Mouse (Mus musculus): ENCODE measurements around the gene Fam206a. TPM values are rescaled to one million over a fixed set of nuclear protein-coding genes. Genes with fewer than 3 reads are reported as not detected.

Gene Fam206a
- polyA plus RNA-seq (2012): 7.5 and 8.4 TPM in 2 replicates

- no peak for TF ChIP-seq GATA1 (IDR thresholded peaks at IDR 0.05; ENCODE audit: low read length)
Observed at GRCm38 (mm10) chr4:56801907-56802668, at the start of gene Fam206a, which contains the start of gene Elp1. Gene Fam206a (plus strand): TSS chr4:56802345. Gene Elp1 (minus strand): TSS chr4:56802331.

DNA sequence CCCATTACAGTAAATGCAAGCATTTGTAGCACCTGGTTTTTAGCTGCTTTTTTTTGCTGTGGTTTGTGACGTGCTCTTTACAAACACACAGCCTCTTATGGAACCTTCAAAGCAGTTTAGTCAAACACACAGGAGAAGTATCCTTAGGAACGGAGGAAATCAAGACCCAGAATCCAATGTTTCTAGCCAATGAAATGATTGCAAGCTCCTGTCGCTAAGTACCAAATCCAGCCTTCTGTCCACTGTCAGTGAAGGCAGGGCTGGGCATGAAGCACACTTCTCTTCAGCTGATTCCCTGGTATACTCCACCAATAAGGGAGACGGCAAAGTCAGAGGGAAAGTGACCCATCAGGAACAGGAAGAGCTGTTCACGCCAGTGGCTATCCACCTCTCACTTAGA is 46.1 kb upstream of the Fam206a start:
- TF ChIP-seq GATA1 (IDR thresholded peaks at IDR 0.05; ENCODE audit: low read length): no peak

DNA sequence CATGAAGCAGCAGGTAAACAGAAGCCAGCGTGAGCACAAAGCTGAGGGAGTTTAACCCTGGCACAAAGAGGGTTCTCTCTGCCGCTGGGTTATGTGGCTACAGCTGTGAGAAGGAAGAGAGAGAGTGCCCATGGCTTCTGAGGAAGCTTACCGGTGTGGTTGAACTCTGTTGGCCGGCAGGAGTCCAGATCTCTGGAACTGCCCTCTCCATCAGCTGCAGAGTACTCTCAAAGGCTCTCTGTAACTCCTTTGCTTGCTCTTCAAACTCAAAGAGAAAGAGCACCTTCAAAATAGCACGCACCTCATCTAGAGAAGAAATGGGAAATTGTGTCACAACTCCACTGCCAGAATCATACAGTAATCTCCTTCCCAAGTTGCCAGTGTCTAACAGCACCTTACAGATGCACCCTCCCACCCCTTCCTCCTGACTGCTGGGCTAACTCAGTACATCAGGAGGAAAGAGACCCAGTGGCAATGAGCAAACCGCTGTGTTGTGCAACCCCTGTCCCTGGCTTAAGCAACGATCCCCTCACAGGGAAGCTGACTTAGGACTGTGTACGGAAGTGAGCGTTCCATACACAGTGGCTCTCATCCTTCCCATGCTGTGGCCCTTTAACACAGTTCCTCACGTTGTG is 45.1 kb upstream of the Fam206a start:
- TF ChIP-seq GATA1 (IDR thresholded peaks at IDR 0.05; ENCODE audit: low read length): no peak

GRCm38 (mm10) chr4:56757693-56758092 is 44.5 kb upstream of the Fam206a start:
- TF ChIP-seq GATA1 (IDR thresholded peaks at IDR 0.05; ENCODE audit: low read length): no peak

- no peak for TF ChIP-seq GATA1 (IDR thresholded peaks at IDR 0.05; ENCODE audit: low read length)
Observed at GRCm38 (mm10) chr4:56767861-56768284, 34.3 kb upstream of the Fam206a start.

DNA sequence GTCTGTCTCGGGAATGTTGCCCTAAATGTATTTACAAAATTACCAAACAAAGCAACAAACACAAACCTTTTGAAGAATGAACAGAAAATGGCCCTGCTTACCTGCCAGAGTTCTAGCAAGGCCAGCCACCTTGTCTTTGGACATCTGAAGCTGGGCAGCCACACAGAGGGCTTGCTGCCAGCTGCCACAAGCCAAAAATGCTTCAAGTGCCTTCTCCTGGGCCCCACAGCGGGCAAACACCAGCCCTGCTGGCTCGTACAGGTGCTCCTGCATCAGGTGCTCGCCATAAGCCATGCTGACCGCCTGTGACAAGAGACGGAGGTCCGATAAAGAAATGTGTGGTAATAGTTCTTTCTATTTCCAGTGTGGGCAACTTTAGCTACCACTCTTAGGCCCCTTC is 33.2 kb upstream of the Fam206a start:
- TF ChIP-seq GATA1 (IDR thresholded peaks at IDR 0.05; ENCODE audit: low read length): no peak

DNA sequence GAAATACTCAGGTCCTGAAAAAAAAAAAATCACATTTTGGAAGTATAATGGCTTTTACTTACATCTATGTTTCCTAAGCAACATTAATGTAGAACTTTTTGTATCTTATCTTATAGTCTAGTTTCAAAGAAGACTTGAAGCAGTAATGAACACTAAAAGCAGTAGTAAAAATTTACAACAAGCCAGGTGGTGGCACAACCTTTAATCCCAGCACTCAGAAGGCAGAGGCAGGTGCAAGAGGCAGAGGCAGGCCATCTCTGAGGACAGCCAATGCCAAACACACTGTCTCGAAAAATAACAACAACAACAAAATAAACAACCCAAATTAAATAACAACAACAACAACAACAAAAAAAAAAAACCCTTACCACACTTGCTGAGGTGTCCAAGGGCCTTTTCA is 31.1 kb upstream of the Fam206a start:
- no peak for TF ChIP-seq GATA1 (IDR thresholded peaks at IDR 0.05; ENCODE audit: low read length)

DNA sequence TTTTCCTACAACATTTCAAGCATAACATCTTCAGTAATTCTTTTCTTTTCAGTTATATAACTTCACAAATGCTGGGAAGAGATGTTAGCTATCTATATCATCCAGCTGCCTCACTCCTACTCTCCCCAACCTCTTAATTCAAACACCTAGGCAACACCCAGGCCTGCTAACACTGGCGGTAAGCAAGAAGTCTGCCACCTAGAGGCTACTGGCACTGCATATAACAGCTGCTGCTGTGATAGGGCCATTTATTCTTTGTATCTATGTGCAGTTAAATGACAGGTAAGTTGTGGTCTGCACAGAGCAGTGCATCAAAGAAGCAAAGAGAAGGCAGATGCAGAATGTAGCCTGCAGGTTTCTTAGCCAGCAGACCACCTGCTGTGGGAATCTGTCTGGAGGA is 10.8 kb upstream of the Fam206a start:
- TF ChIP-seq GATA1 (IDR thresholded peaks at IDR 0.05; ENCODE audit: low read length): no peak

GRCm38 (mm10) chr4:56802669-56803150 is 565 bp downstream of the Fam206a start:
- TF ChIP-seq GATA1 (IDR thresholded peaks at IDR 0.05; ENCODE audit: low read length): no peak

DNA sequence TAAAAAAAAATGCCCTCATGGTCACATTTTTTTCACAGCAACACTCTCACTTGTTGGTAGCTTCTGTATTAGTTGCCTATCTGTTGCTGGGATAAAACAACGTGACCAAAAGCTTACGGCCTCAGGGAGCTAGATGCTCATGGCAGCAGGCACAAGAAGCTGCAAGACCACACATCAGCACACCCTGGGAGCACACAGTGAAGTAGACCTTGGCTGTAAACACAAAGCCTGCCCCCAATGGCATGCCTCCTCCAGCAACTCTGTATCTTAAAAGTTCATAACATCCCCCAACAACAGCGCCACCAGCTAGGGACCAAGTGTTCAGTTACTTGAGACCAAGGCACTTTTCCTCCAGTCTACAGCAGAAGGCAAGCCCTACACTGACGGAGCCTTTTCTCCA is 6.9 kb downstream of the Fam206a start:
- no peak for TF ChIP-seq GATA1 (IDR thresholded peaks at IDR 0.05; ENCODE audit: low read length)

DNA sequence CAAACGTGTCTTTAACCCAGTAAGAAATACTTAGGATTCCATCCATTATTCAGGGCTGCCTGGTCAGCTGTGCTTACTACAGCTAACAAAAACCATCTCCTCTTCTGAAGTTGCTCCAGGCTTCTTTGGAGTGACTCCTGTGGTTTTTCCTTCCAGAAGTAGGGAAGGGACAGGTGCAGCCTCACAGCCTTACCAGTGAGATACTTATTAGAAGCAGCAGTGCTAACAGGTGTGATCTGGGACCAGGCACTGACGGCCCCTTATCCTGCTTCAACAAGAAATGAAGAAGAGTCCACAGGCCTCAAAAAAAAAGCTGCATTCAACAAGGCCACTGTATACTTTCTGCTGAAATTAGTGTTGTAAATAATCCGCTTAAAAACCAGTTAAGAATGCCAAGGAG is 9.5 kb downstream of the Fam206a start:
- TF ChIP-seq GATA1 (IDR thresholded peaks at IDR 0.05; ENCODE audit: low read length): no peak

- no peak for TF ChIP-seq GATA1 (IDR thresholded peaks at IDR 0.05; ENCODE audit: low read length)
Observed at GRCm38 (mm10) chr4:56812096-56812495, 10.0 kb downstream of the Fam206a start.

GRCm38 (mm10) chr4:56815131-56815530 is 13.0 kb downstream of the Fam206a start:
- no peak for TF ChIP-seq GATA1 (IDR thresholded peaks at IDR 0.05; ENCODE audit: low read length)

DNA sequence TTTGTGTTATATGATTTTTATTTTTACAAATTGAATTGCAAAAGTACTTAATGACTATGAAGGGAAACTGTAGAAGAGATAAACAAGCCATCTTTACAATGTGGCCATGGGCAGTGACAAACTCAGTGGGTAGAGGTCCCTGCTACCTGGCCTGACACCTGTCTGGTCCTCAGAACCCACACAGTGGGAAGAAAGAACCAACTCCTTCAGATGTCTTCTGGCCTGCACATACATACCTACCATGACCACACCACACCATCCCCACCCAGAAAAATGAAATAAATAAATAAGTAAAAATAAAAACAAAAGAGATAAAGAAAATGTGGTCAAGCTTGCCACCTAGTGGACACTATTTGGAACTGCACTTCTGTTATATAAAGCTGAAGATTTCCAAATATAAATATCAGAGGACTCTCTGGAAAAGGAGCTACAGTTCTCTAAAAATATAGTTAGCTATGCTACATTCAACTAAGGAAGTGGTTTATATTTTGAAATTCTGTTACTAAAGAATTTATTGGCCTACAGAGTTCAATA is 17.9 kb downstream of the Fam206a start:
- no peak for TF ChIP-seq GATA1 (IDR thresholded peaks at IDR 0.05; ENCODE audit: low read length)

DNA sequence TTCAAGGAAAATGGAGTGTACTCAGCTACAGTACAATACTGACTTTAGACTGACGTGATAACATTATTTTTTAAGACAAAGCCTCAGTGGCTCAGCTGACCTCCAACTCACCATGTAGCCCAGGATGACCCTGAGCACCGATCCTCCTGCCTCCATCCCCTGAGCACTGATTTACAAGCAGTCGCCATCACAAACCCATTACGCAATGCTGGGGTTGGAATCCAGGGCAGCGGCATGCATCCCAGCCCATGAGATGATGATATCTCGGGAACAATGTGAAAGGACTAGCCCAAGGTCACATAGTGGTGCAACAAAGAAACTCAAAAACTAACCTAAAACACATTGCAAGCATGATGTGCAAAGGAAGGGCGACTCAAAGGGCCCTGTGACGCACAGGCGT is 22.1 kb downstream of the Fam206a start:
- TF ChIP-seq GATA1 (IDR thresholded peaks at IDR 0.05; ENCODE audit: low read length): no peak

DNA sequence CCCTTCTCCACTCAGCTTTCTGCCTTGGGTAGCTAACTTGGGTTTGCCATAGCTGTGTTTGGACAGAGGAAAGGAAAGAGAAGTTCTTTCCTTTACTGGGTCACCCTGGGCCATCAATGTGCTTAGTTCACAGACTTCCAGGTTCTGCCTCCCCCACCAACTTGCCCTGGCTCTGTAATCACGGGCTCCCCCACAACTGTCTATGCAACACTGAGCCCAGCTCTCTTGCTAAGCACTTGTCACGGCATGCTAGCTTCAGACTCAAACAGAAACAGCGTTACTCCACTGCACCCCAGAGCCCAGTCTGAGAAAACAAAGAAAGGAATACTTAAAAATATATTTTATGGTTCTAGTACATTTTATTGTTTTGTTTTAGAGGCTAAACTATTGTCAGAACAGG is 26.8 kb downstream of the Fam206a start:
- TF ChIP-seq GATA1 (IDR thresholded peaks at IDR 0.05; ENCODE audit: low read length): no peak

DNA sequence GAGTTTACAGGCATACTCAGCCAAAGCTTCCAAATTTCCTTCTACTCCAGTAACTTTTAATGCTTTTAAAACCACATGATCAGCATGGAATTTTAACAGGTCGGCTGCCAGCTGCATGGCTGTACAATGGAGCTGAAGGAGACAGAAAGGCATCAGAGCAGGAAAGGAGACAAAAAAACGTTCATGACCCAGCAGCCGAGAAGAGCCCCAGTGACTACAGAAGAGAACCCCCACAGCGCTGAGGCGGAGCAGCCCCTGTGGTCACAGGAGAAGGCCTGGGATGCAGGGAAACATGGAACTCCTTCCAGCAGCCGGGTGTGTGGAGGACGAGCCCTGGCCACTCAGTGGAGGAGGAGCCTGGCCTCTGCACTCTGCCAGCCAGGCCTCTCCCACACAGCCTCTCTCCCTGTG is 27.4 kb downstream of the Fam206a start:
- TF ChIP-seq GATA1 (IDR thresholded peaks at IDR 0.05; ENCODE audit: low read length): no peak

All from G1E-ER4 (cell line).